Mouse (Mus musculus): ENCODE results near the gene Sgsh. TPM values are rescaled to one million over a fixed set of nuclear protein-coding genes. Genes with fewer than 3 reads are reported as not detected.

The Sgsh gene
- polyA plus RNA-seq, 1 experiment = 43.1 TPM

DNA sequence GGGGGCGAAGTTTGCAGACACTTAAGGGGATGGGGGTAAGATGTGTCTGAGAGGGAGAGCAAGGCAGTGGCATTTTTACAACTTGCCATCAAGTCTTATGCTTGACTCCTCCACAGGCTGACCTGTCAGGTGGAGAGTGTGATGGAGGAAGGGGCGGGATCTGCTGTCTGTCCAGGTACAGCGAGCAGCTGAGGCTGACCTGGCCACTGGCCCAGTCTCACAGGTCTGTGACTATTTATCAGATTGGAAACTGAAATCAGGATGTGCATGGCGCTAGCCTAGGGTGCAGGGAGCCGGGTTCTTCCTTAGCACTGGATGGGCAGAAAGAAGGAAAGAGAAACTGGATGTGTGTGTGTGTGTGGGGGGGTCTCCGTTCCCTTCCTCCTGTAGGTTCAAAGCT is 38.9 kb upstream of the Sgsh start:
- Histone ChIP-seq H3K27me3 (ENCODE audit: control insufficient read depth, insufficient read depth, low read length) (no peaks in the 10 kb centered on the region), H3K4me1 (ENCODE audit: control insufficient read depth, insufficient read depth, insufficient read length) (peaks cover 32% of the 10 kb centered on the region), H3K36me3 (ENCODE audit: control insufficient read depth, insufficient read depth, low read length) (no peaks in the 10 kb centered on the region), H3K27ac (ENCODE audit: insufficient read depth, low read length) (no peak overlapping the region), H3K4me3 (ENCODE audit: extremely low read depth, insufficient read depth, insufficient read length) (peak overlapping the region; percentile 91; the same call in 1 of the 2 replicates)
- TF ChIP-seq POLR2A (IDR thresholded peaks at IDR 0.05; ENCODE audit: low read depth, low read length) (no peak), CTCF (IDR thresholded peaks at IDR 0.05; ENCODE audit: extremely low read depth, insufficient read depth, insufficient read length, insufficient replicate concordance) (no peak)
- 48% methylated on average over 6 of the region's 6 CpGs for WGBS
- no peak for DNase-seq (ENCODE audit: low read depth in 1 of 2, low spot score in 2 of 2)

DNA sequence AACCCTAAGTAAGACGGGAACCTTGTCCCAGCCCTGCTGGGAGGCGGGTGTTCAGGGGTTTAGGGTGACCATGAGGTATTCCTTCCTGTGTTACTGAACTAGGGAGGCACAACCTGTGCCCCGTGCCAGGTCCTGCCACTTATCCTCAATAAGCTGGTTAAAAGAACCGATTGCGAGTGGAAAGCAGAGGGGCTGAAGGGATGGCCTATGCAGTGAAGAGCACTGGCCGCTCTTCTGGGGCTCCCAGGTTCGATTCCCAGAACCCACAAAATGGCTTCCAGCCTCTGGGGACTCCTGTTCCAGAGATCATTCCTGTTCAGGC is 38.1 kb upstream of the Sgsh start:
- TF ChIP-seq CTCF (IDR thresholded peaks at IDR 0.05; ENCODE audit: extremely low read depth, insufficient read depth, insufficient read length, insufficient replicate concordance) (no peak), POLR2A (IDR thresholded peaks at IDR 0.05; ENCODE audit: low read depth, low read length) (no peak)
- 3% methylated on average over 7 of the region's 7 CpGs for WGBS
- DNase-seq (ENCODE audit: low read depth in 1 of 2, low spot score in 2 of 2) = no peak

DNA sequence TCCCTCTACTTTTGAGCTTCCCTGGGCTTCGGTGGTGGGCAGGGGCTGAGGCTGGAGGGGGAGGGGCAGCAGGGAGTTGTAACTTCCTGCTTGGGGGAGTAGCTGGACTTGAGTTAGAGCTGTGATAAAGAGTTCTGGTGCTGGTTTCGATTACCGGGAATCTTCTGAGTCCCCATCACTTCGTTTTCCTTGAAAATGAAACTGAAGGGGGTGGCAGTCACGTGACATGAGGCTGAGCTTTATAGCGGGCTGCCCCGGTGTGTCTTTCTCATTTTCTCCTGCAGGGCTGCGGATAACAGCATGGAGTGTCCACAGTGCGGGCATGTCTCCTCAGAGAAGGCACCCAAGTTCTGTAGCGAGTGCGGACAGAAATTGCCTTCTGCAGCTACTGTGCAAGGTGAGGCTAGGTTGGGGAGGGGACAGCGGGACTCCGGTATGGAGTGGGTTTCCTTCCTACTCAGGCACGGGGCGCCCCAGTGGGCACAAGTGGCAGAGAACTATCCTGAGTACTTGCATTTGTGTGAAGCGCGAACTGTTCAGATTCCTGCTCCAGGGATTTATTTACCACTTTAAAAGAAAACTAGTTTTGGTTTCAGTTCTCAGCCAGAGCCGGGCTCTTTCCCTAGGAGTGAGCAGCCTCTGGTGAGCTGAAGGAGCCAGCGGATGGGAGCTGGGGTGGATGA is 37.6 kb upstream of the Sgsh start, which contains the start of gene Rnf213:
Rnf213 (plus strand) TSS at position 301 of the 683 bp plus-strand sequence.
- peak; percentile 52 for TF ChIP-seq POLR2A (IDR thresholded peaks at IDR 0.05; ENCODE audit: low read depth, low read length)
- no peak for TF ChIP-seq CTCF (IDR thresholded peaks at IDR 0.05; ENCODE audit: extremely low read depth, insufficient read depth, insufficient read length, insufficient replicate concordance)
- Histone ChIP-seq H3K27ac (ENCODE audit: insufficient read depth, low read length) (peak within 1 kb of the TSS; percentile 95), H3K4me1 (ENCODE audit: control insufficient read depth, insufficient read depth, insufficient read length) (peaks cover 32% of the 10 kb centered on the region), H3K36me3 (ENCODE audit: control insufficient read depth, insufficient read depth, low read length) (no peaks in the 10 kb centered on the region), H3K4me3 (ENCODE audit: extremely low read depth, insufficient read depth, insufficient read length) (peak within 1 kb of the TSS; percentile 91), H3K27me3 (ENCODE audit: control insufficient read depth, insufficient read depth, low read length) (no peaks in the 10 kb centered on the region)
- WGBS = under 1% methylated on average over 19 of the region's 19 CpGs
- DNase-seq (ENCODE audit: low read depth in 1 of 2, low spot score in 2 of 2) = peak; percentile 45 to 65

More for the DNA sequence above, 38.1 kb upstream of the Sgsh start:
- peak overlapping the region; percentile 91 for H3K4me3 ChIP-seq (ENCODE audit: extremely low read depth, insufficient read depth, insufficient read length)
- no peaks in the 10 kb centered on the region for H3K27me3 ChIP-seq (ENCODE audit: control insufficient read depth, insufficient read depth, low read length)
- peak overlapping the region; percentile 82 for H3K27ac ChIP-seq (ENCODE audit: insufficient read depth, low read length)
- no peaks in the 10 kb centered on the region for H3K36me3 ChIP-seq (ENCODE audit: control insufficient read depth, insufficient read depth, low read length)
- H3K4me1 ChIP-seq (ENCODE audit: control insufficient read depth, insufficient read depth, insufficient read length) = peaks cover 32% of the 10 kb centered on the region

DNA sequence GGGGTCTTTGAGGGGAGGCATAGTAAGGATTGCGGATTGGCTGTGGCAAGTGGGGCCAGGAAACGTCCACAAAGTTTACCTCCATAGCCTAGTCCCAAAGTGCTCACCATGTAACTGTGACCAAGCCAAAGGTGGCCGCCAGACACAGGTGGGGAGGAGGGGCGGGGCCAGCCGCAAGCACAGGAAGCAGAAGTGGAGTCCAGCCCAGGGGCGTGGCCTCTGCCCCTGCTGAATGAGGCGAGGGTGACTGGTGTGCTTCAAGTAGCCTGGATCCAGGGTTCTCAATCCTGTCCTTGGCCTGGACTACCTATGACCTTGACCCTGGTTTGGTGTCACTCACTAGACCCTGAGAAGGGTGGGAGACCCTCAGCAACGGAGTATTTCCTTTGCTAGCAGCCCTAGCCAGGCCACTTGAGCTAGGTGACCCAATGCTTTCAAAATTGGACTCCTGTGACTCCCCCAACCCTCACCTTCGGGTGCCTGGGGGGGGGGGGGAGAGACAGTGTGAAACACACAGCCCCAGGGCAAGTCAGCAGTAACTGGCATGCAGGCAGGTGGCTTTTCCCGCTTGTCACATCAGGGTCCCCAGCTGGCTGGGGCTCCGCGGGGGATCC is 36.8 kb upstream of the Sgsh start:
- peak; percentile 61 to 88 for DNase-seq (ENCODE audit: low read depth in 1 of 2, low spot score in 2 of 2)
- WGBS = 7% methylated on average over 12 of the region's 12 CpGs
- peaks cover 32% of the 10 kb centered on the region for H3K4me1 ChIP-seq (ENCODE audit: control insufficient read depth, insufficient read depth, insufficient read length)

DNA sequence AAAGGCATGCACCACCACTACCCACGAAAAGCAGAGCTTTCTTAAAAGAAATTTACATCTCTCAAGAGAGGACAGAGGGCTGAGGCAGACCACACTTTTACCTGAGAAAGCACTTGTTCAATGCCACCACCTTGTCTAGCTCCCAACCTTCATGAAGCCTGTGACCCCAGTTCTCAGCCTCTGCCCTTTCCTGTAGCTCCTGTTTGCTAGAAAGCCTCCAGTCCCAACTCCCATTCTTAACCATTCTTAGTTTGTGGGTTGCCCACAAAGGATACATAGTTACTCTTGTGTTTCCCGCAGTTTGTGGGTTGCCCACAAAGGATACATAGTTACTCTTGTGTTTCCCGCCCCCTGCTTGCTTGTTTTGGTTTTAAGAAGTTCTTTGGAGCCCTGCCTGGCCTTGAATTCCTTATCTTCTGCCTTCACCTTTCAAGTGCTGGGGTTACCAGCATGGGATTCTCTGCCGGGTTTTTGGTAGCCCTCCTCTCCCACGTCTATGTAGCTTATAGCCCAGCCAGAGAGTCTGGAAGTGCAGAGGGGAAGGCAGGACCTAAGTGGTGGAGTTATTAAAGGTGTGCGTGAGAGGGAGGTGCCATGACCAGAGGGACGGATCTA is 36.2 kb upstream of the Sgsh start:
- Histone ChIP-seq H3K27ac (ENCODE audit: insufficient read depth, low read length) (peak overlapping the region; percentile 95), H3K4me3 (ENCODE audit: extremely low read depth, insufficient read depth, insufficient read length) (peak overlapping the region; percentile 95), H3K27me3 (ENCODE audit: control insufficient read depth, insufficient read depth, low read length) (no peaks in the 10 kb centered on the region), H3K36me3 (ENCODE audit: control insufficient read depth, insufficient read depth, low read length) (no peaks in the 10 kb centered on the region), H3K4me1 (ENCODE audit: control insufficient read depth, insufficient read depth, insufficient read length) (peaks cover 32% of the 10 kb centered on the region)
- TF ChIP-seq CTCF (IDR thresholded peaks at IDR 0.05; ENCODE audit: extremely low read depth, insufficient read depth, insufficient read length, insufficient replicate concordance) (no peak), POLR2A (IDR thresholded peaks at IDR 0.05; ENCODE audit: low read depth, low read length) (no peak)
- 14% methylated on average over 7 of the region's 7 CpGs for WGBS
- DNase-seq (ENCODE audit: low read depth in 1 of 2, low spot score in 2 of 2) = no peak

More for the DNA sequence above, 36.8 kb upstream of the Sgsh start:
- Histone ChIP-seq H3K27ac (ENCODE audit: insufficient read depth, low read length) (peak overlapping the region; percentile 95), H3K36me3 (ENCODE audit: control insufficient read depth, insufficient read depth, low read length) (no peaks in the 10 kb centered on the region), H3K27me3 (ENCODE audit: control insufficient read depth, insufficient read depth, low read length) (no peaks in the 10 kb centered on the region), H3K4me3 (ENCODE audit: extremely low read depth, insufficient read depth, insufficient read length) (peak overlapping the region; percentile 40)
- TF ChIP-seq POLR2A (IDR thresholded peaks at IDR 0.05; ENCODE audit: low read depth, low read length) = no peak
- TF ChIP-seq CTCF (IDR thresholded peaks at IDR 0.05; ENCODE audit: extremely low read depth, insufficient read depth, insufficient read length, insufficient replicate concordance) = no peak

DNA sequence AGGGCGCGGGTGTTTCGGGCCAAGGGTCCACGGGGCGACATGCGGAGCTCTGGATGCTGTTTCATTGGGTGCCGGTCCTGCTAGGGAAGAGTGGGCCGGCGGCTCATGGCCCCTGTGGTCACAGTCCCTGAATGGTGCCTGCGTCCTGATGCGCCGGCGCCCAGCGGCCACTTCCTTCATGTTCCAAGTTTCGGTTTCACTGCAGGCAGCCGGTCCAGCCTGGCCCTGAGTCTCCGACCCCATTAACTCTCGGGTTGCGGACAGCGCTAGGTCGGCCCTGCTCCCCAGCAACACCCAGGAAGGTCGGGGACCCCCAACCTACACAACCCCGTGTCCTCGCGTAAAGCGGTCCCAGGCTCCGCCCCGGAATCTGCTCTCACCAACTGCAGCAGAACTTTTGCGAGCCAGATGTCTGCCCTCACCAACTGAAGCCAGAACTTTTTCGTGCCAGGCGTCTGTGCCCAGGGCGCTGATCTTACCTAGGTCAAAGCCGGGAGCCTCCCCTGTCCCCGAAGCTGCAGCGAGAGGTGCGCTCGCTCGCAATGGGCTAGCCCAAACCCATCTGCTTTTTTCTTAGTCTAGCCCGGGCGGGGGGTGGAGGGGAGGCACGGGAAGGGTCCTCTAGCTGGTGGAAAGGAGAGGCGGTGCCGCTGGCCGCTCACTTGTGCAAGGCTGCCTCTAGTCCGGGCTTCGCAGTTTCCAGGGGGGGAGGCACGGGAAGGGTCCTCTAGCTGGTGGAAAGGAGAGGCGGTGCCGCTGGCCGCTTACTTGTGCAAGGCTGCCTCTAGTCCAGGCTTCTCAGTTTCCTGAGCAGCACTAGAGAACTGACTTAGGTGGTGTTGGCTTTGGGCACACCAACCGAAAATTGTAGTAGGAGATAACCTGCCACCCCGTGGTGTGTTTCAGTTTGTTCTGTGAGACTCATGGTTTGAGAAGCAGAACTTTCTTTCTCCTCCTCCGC is 35.2 kb upstream of the Sgsh start:
- peak in 1 of 2 experiments; percentile 63 for DNase-seq (ENCODE audit: low read depth in 1 of 2, low spot score in 2 of 2)
- no peak for TF ChIP-seq CTCF (IDR thresholded peaks at IDR 0.05; ENCODE audit: extremely low read depth, insufficient read depth, insufficient read length, insufficient replicate concordance)
- no peak; the same call in none of the 2 replicates for TF ChIP-seq POLR2A (IDR thresholded peaks at IDR 0.05; ENCODE audit: low read depth, low read length)

More for the DNA sequence above, 35.2 kb upstream of the Sgsh start:
- Histone ChIP-seq H3K4me1 (ENCODE audit: control insufficient read depth, insufficient read depth, insufficient read length) (peaks cover 32% of the 10 kb centered on the region), H3K4me3 (ENCODE audit: extremely low read depth, insufficient read depth, insufficient read length) (peak overlapping the region; percentile 95), H3K27me3 (ENCODE audit: control insufficient read depth, insufficient read depth, low read length) (no peaks in the 10 kb centered on the region), H3K36me3 (ENCODE audit: control insufficient read depth, insufficient read depth, low read length) (no peaks in the 10 kb centered on the region), H3K27ac (ENCODE audit: insufficient read depth, low read length) (peak overlapping the region; percentile 95)
- WGBS = 2% methylated on average over 53 of the region's 53 CpGs

All from spleen, adult 2 months (tissue).